Mouse (Mus musculus) kidney, postnatal 0 days (tissue): ENCODE measurements around the gene Strip1. TPM values are rescaled to one million over a fixed set of nuclear protein-coding genes. Genes with fewer than 3 reads are reported as not detected.
A peak's percentile ranks its signal among the peaks of the same experiment; 100 is the strongest.

Source experiments
- ATAC-seq: fragments of 200-750 bp; cut with Nextera tagmentation; replicated peaks from 2 replicates; pipeline ENCODE4 v1.8.0; 2017; ENCODE audit warnings: low read depth, moderate number of reproducible peaks, moderate TSS enrichment, moderate library complexity; ENCODE audit not compliant: low FRiP score
- DNase-seq: peaks from one replicate; pipeline ENCODE4 v3.0.0-alpha.2; 2016; ENCODE audit warnings: low spot score
- H3K27ac ChIP-seq: fragments of 300-500 bp; sonication (generic); 2 replicates; pipeline ENCODE4 v1.5.1; 2014; ENCODE audit warnings: mild to moderate bottlenecking
- H3K27me3 ChIP-seq: fragments of 300-500 bp; sonication (generic); 2 replicates; pipeline ENCODE4 v1.6.1; 2014; ENCODE audit warnings: low read length, mixed read lengths; ENCODE audit not compliant: insufficient read depth
- H3K36me3 ChIP-seq: fragments of 300-500 bp; sonication (generic); 2 replicates; pipeline ENCODE4 v1.6.1; 2014; ENCODE audit warnings: low read length, mixed read lengths; ENCODE audit not compliant: insufficient read depth
- H3K4me1 ChIP-seq: fragments of 300-500 bp; sonication (generic); replicated peaks from 2 replicates; pipeline ENCODE4 v1.6.1; 2014; ENCODE audit warnings: antibody characterized with exemption, low read length, mixed read lengths; ENCODE audit not compliant: insufficient read depth
- H3K4me2 ChIP-seq: fragments of 300-500 bp; sonication (generic); 2 replicates; pipeline ENCODE4 v1.6.1; 2014; ENCODE audit warnings: mild to moderate bottlenecking, low read length, moderate library complexity, mixed read lengths
- H3K4me3 ChIP-seq: fragments of 300-500 bp; sonication (generic); replicated peaks from 2 replicates; pipeline ENCODE4 v1.5.1; 2014; ENCODE audit warnings: low read depth, low read length
- H3K9ac ChIP-seq: fragments of 300-500 bp; sonication (generic); 2 replicates; pipeline ENCODE4 v1.6.1; 2014; ENCODE audit warnings: low read depth, low read length
- H3K9me3 ChIP-seq: fragments of 300-500 bp; sonication (generic); replicated peaks from 2 replicates; pipeline ENCODE4 v1.6.1; 2016; ENCODE audit warnings: low read length, inconsistent platforms, mixed read lengths
- CTCF ChIP-seq: IDR thresholded peaks from 2 replicates; pipeline ENCODE4 v1.5.1; 2016; ENCODE audit warnings: antibody characterized with exemption, low read depth, mild to moderate bottlenecking, moderate library complexity
- WGBS: fragments of 180-500 bp; shearing (Covaris S2); extraction: QIAGEN DNeasy Blood & Tissue Kit; methylation state at CpG from one replicate; pipeline ENCODE4 v1.1.7; 2014; 5-methylcytosine and 5-hydroxymethylcytosine counted together
- polyA plus RNA-seq: library from polyadenylated mRNA; unstranded; fragments of >200 nt; fragmentation: Nextera tagmentation; extraction: Ambion mirVana; gene quantifications from 2 replicates; pipeline ENCODE4 v1.2.1, GENCODE M21; 2015

The Strip1 gene
- polyA plus RNA-seq, 1 experiment from 2014 or later = 34.9 TPM

GRCm38 (mm10) chr3:107581103-107582010 lies 50.1 kb downstream of the Strip1 start:
- no peak overlapping the region for H3K4me2 ChIP-seq
- 0 out of 2 replicates have a peak, but pooled peaks cover 3% of the 10 kb centered on the region for H3K4me1 ChIP-seq
- no peak overlapping the region for H3K4me3 ChIP-seq
- TF ChIP-seq CTCF = no peak
- 7% methylated on average over 15 of the region's 15 CpGs for WGBS
- H3K9me3 ChIP-seq = no peaks in the 10 kb centered on the region
- ATAC-seq (no peak), DNase-seq (no peak)
- no peak overlapping the region for H3K27ac ChIP-seq
- no peaks in the 10 kb centered on the region for H3K36me3 ChIP-seq
- H3K27me3 ChIP-seq = peaks cover 51% of the 10 kb centered on the region
- H3K9ac ChIP-seq = no peak overlapping the region

DNA sequence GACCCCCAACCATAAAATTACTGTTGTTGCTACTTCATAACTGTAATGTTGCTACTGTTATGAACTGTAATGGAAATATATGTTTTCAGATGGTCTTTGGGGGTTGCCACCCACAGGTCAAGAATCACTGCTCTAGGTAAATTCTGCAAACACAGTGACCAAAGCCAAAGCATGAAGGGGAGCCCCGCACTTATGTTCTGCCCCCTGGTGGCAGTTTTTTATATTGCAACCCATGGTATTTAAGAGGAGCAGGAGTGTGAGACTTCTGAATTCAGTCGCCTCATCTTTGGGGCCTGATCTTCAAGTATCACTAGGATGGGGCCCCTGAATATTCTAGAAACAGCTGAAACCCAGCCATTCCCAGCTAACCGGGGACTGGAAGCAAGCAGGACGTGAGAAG lies 52.0 kb downstream of the Strip1 start:
- no peak overlapping the region for H3K27ac ChIP-seq
- no peak overlapping the region for H3K4me3 ChIP-seq
- no peaks in the 10 kb centered on the region for H3K36me3 ChIP-seq
- no peak for ATAC-seq
- H3K9me3 ChIP-seq = no peaks in the 10 kb centered on the region
- no peak overlapping the region for H3K9ac ChIP-seq
- DNase-seq = peak; percentile 71
- peak; percentile 84 for TF ChIP-seq CTCF
- H3K4me2 ChIP-seq = no peak overlapping the region
- WGBS = 10% methylated on average over 4 of the region's 4 CpGs
- 0 out of 2 replicates have a peak, but pooled peaks cover 3% of the 10 kb centered on the region for H3K4me1 ChIP-seq
- peaks cover 36% of the 10 kb centered on the region for H3K27me3 ChIP-seq

DNA sequence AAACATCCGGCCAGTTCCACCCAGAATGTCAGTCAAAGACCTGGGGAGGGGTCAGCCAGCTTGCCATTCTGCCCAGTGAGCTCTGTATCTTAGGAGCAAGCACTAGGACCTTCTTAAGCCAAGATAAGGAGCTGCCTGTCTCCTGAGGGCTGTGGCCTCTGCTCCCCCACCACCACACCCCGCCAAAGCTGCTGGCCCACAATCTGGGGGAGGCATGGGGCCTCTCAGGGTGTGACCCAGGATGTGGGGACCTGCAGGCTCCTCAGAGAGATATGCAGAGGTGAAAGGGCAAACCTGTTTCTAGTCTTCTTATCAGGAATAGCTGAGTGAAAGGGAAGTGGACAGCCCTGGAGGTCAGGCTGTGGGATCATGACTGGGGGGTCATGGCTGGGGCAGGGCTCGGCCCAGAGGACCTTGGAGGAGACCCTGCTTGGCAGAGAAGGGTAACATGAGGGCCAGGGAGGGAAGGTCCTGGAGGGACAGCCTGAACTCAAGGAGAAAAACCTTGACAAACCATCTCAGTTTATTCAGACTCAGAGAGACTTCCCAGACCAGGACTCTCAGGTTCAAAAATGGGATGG lies 53.6 kb downstream of the Strip1 start:
- H3K9ac ChIP-seq = no peak overlapping the region

GRCm38 (mm10) chr3:107576807-107577206 lies 54.7 kb downstream of the Strip1 start:
- H3K36me3 ChIP-seq = no peaks in the 10 kb centered on the region
- no peak for TF ChIP-seq CTCF
- H3K27me3 ChIP-seq = peaks cover 17% of the 10 kb centered on the region
- ATAC-seq = no peak
- no peak overlapping the region for H3K4me3 ChIP-seq
- H3K4me2 ChIP-seq = no peak overlapping the region
- no peaks in the 10 kb centered on the region for H3K4me1 ChIP-seq
- 71% methylated on average over 3 of the region's 3 CpGs for WGBS
- H3K9me3 ChIP-seq = no peaks in the 10 kb centered on the region
- no peak for DNase-seq
- H3K9ac ChIP-seq = no peak overlapping the region
- H3K27ac ChIP-seq = no peak overlapping the region

More for the DNA sequence above, 53.6 kb downstream of the Strip1 start:
- Histone ChIP-seq H3K9me3 (no peaks in the 10 kb centered on the region), H3K36me3 (no peaks in the 10 kb centered on the region), H3K4me3 (no peak overlapping the region), H3K4me2 (no peak overlapping the region), H3K4me1 (0 out of 2 replicates have a peak, but pooled peaks cover 1% of the 10 kb centered on the region), H3K27me3 (peaks cover 22% of the 10 kb centered on the region), H3K27ac (no peak overlapping the region)
- no peak for TF ChIP-seq CTCF
- 29% methylated on average over 3 of the region's 3 CpGs for WGBS
- no peak for DNase-seq
- ATAC-seq = 0 out of 2 replicates have a peak, but pooled peaks have one; percentile 17

GRCm38 (mm10) chr3:107571205-107571604 lies 60.3 kb downstream of the Strip1 start:
- H3K36me3 ChIP-seq = no peaks in the 10 kb centered on the region
- no peaks in the 10 kb centered on the region for H3K4me1 ChIP-seq
- peak; percentile 64 for TF ChIP-seq CTCF
- no peak overlapping the region for H3K4me3 ChIP-seq
- no peaks in the 10 kb centered on the region for H3K9me3 ChIP-seq
- no peak overlapping the region for H3K9ac ChIP-seq
- WGBS = 57% methylated on average over 2 of the region's 2 CpGs
- H3K4me2 ChIP-seq = no peak overlapping the region
- no peak overlapping the region for H3K27ac ChIP-seq
- DNase-seq (no peak), ATAC-seq (no peak)
- H3K27me3 ChIP-seq = 0 out of 2 replicates have a peak, but pooled peaks cover 3% of the 10 kb centered on the region

GRCm38 (mm10) chr3:107568721-107569120 lies 62.8 kb downstream of the Strip1 start:
- H3K4me1 ChIP-seq = no peaks in the 10 kb centered on the region
- DNase-seq = no peak
- no peak overlapping the region for H3K27ac ChIP-seq
- ATAC-seq = no peak
- peaks cover 11% of the 10 kb centered on the region; the same call in 1 of the 2 replicates for H3K27me3 ChIP-seq
- no peak overlapping the region for H3K4me3 ChIP-seq
- H3K9me3 ChIP-seq = no peaks in the 10 kb centered on the region
- no peak for TF ChIP-seq CTCF
- no peak overlapping the region for H3K9ac ChIP-seq
- no peak overlapping the region for H3K4me2 ChIP-seq
- no peaks in the 10 kb centered on the region for H3K36me3 ChIP-seq
- 54% methylated on average over 4 of the region's 4 CpGs for WGBS
